Mouse (Mus musculus): ENCODE data around the gene Fam214a.
A peak's percentile ranks its signal among the peaks of the same experiment; 100 is the strongest.
"Not testable (repeated sequence)": the region's sequence is repeated elsewhere in the genome, so short reads cannot be mapped to it uniquely, and the experiment has no call there.

Gene Fam214a

GRCm38 (mm10) chr9:74979866-74980265 is 27.2 kb downstream of the Fam214a start:
- no peak for DNase-seq (ENCODE audit: extremely low spot score)

- DNase-seq (ENCODE audit: extremely low spot score) = no peak
Measured at GRCm38 (mm10) chr9:74981663-74982111, 29.0 kb downstream of the Fam214a start.

GRCm38 (mm10) chr9:74982193-74982592 is 29.5 kb downstream of the Fam214a start:
- DNase-seq (ENCODE audit: extremely low spot score) = no peak

GRCm38 (mm10) chr9:74982722-74983121 is 30.0 kb downstream of the Fam214a start:
- not testable (repeated sequence) for DNase-seq (ENCODE audit: extremely low spot score)

GRCm38 (mm10) chr9:74985173-74985715 is 32.6 kb downstream of the Fam214a start:
- DNase-seq (ENCODE audit: extremely low spot score) = no peak

GRCm38 (mm10) chr9:74985770-74986169 is 33.1 kb downstream of the Fam214a start:
- DNase-seq (ENCODE audit: extremely low spot score) = peak; percentile 10

GRCm38 (mm10) chr9:74988893-74989460 is 36.3 kb downstream of the Fam214a start:
- no peak for DNase-seq (ENCODE audit: extremely low spot score)

- DNase-seq (ENCODE audit: extremely low spot score) = no peak
Measured at GRCm38 (mm10) chr9:74989990-74990389, 37.3 kb downstream of the Fam214a start.

GRCm38 (mm10) chr9:74994611-74995257 is 42.0 kb downstream of the Fam214a start:
- no peak for DNase-seq (ENCODE audit: extremely low spot score)

GRCm38 (mm10) chr9:74996349-74996748 is 43.7 kb downstream of the Fam214a start:
- no peak for DNase-seq (ENCODE audit: extremely low spot score)

GRCm38 (mm10) chr9:74997976-74998375 is 45.3 kb downstream of the Fam214a start:
- DNase-seq (ENCODE audit: extremely low spot score) = no peak

- DNase-seq (ENCODE audit: extremely low spot score) = no peak
Measured at GRCm38 (mm10) chr9:75001006-75001405, 48.3 kb downstream of the Fam214a start.

GRCm38 (mm10) chr9:75001611-75002204 is 49.0 kb downstream of the Fam214a start:
- no peak for DNase-seq (ENCODE audit: extremely low spot score)

GRCm38 (mm10) chr9:75002262-75002661 is 49.6 kb downstream of the Fam214a start:
- DNase-seq (ENCODE audit: extremely low spot score) = no peak

GRCm38 (mm10) chr9:75004203-75004602 is 51.5 kb downstream of the Fam214a start:
- DNase-seq (ENCODE audit: extremely low spot score) = no peak

- DNase-seq (ENCODE audit: extremely low spot score) = no peak
Measured at GRCm38 (mm10) chr9:75016591-75016990, 63.9 kb downstream of the Fam214a start.

- no peak for DNase-seq (ENCODE audit: extremely low spot score)
Measured at GRCm38 (mm10) chr9:75019181-75019580, 66.5 kb downstream of the Fam214a start.

GRCm38 (mm10) chr9:75019592-75019991 is 66.9 kb downstream of the Fam214a start:
- DNase-seq (ENCODE audit: extremely low spot score) = no peak

GRCm38 (mm10) chr9:75020561-75020960 is 67.9 kb downstream of the Fam214a start:
- no peak for DNase-seq (ENCODE audit: extremely low spot score)

GRCm38 (mm10) chr9:75022546-75022945 is 69.9 kb downstream of the Fam214a start:
- no peak for DNase-seq (ENCODE audit: extremely low spot score)

- peak; percentile 6 for DNase-seq (ENCODE audit: extremely low spot score)
Measured at GRCm38 (mm10) chr9:75023150-75023894, 70.6 kb downstream of the Fam214a start.

GRCm38 (mm10) chr9:75024089-75024488 is 71.4 kb downstream of the Fam214a start:
- peak; percentile 42 for DNase-seq (ENCODE audit: extremely low spot score)

Measured in embryo, embryonic 9.5 days (tissue).